Mouse (Mus musculus): ENCODE results near the gene Gosr2. TPM values are rescaled to one million over a fixed set of nuclear protein-coding genes. Genes with fewer than 3 reads are reported as not detected.
"Not testable (repeated sequence)": the region's sequence is repeated elsewhere in the genome, so short reads cannot be mapped to it uniquely, and the experiment has no call there.

The Gosr2 gene
- polyA plus RNA-seq, 1 experiment from 2014 or later, result 76.3 TPM

GRCm38 (mm10) chr11:103683667-103684334 lies 13.9 kb downstream of the Gosr2 start:
- no peak overlapping the region for H3K9ac ChIP-seq (replicated peaks; ENCODE audit: low read depth, low read length)
- H3K27ac ChIP-seq (ENCODE audit: low read depth, low read length), result no peak overlapping the region
- ATAC-seq (ENCODE audit: low read depth), result no peak
- WGBS, result 90% methylated on average over 11 of the region's 11 CpGs
- no peak overlapping the region for H3K4me2 ChIP-seq (ENCODE audit: low read depth, low read length)
- no peak overlapping the region for H3K4me3 ChIP-seq (ENCODE audit: low read depth, low read length)
- peaks cover 71% of the 10 kb centered on the region for H3K36me3 ChIP-seq (ENCODE audit: control insufficient read depth, insufficient read depth, low read length)
- H3K9me3 ChIP-seq (ENCODE audit: control insufficient read depth, low read length), result no peaks in the 10 kb centered on the region
- H3K4me1 ChIP-seq (ENCODE audit: control insufficient read depth, insufficient read depth, low read length), result no peaks in the 10 kb centered on the region
- H3K27me3 ChIP-seq (ENCODE audit: control insufficient read depth, insufficient read depth, low read length), result no peaks in the 10 kb centered on the region

- 36% methylated on average over 2 of the region's 2 CpGs for WGBS
- ATAC-seq (ENCODE audit: low read depth), result not testable (repeated sequence)
Observed at GRCm38 (mm10) chr11:103677042-103677441, 20.7 kb downstream of the Gosr2 start.

DNA sequence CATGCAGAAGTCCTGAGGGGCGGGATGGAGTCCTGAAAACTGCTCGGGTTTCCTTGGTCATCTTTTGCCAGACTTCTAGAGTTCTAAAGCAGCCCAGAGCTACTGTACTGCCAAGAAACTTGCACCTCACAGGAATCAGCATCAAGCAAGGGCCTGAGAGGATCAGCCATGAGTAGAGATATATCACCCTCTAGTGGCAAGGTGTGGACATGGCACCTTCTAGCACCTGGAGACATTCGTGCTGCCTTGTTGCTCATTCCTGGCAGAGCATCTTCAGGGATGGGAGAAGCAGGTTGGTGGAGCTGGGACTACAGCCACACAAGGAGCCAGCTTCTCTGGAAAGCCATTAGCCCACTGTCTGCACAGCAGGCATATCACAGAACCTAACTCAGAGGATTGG lies 22.1 kb downstream of the Gosr2 start:
- H3K9ac ChIP-seq (replicated peaks; ENCODE audit: low read depth, low read length), result no peak overlapping the region
- H3K4me2 ChIP-seq (ENCODE audit: low read depth, low read length), result no peak overlapping the region
- no peaks in the 10 kb centered on the region for H3K4me1 ChIP-seq (ENCODE audit: control insufficient read depth, insufficient read depth, low read length)
- ATAC-seq (ENCODE audit: low read depth), result no peak
- no peaks in the 10 kb centered on the region for H3K9me3 ChIP-seq (ENCODE audit: control insufficient read depth, low read length)
- H3K27ac ChIP-seq (ENCODE audit: low read depth, low read length), result no peak overlapping the region
- WGBS, result 49% methylated on average over 3 of the region's 3 CpGs
- H3K27me3 ChIP-seq (ENCODE audit: control insufficient read depth, insufficient read depth, low read length), result no peaks in the 10 kb centered on the region
- peaks cover 27% of the 10 kb centered on the region for H3K36me3 ChIP-seq (ENCODE audit: control insufficient read depth, insufficient read depth, low read length)
- H3K4me3 ChIP-seq (ENCODE audit: low read depth, low read length), result no peak overlapping the region

More at GRCm38 (mm10) chr11:103677042-103677441, 20.7 kb downstream of the Gosr2 start:
- H3K4me1 ChIP-seq (ENCODE audit: control insufficient read depth, insufficient read depth, low read length); H3K9me3 ChIP-seq (ENCODE audit: control insufficient read depth, low read length); H3K9ac ChIP-seq (replicated peaks; ENCODE audit: low read depth, low read length); H3K27ac ChIP-seq (ENCODE audit: low read depth, low read length); H3K4me2 ChIP-seq (ENCODE audit: low read depth, low read length); H3K4me3 ChIP-seq (ENCODE audit: low read depth, low read length); H3K27me3 ChIP-seq (ENCODE audit: control insufficient read depth, insufficient read depth, low read length): not testable (repeated sequence)
- peaks cover 41% of the 10 kb centered on the region for H3K36me3 ChIP-seq (ENCODE audit: control insufficient read depth, insufficient read depth, low read length)

DNA sequence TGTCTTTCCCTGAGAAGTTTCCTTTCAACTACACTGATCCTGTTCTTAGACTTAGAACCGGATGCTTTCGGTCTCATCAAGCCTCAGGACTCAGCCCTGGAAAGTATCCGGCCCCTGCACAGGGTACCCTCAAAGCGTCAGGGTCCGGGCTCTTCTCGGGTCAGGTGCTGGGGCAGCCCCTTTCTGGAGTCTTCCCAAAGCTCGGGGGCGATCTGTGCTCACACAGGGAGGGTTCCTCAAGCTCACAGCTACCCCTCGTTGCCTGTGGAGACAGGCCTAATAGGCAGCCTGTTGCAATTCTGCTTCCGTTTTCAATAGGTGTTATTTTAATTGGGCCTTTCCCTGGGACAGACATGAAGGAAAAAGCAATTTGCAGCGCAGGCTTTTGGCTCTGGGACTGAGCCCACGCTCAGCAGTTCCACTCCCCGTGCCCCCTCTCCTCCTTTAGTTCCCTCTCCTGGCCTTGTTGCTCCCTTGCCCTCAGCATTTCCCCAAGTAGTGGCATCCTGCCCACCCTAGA lies 30.7 kb downstream of the Gosr2 start:
- Histone ChIP-seq H3K9ac (replicated peaks; ENCODE audit: low read depth, low read length) (no peak overlapping the region), H3K9me3 (ENCODE audit: control insufficient read depth, low read length) (no peaks in the 10 kb centered on the region), H3K27ac (ENCODE audit: low read depth, low read length) (no peak overlapping the region), H3K27me3 (ENCODE audit: control insufficient read depth, insufficient read depth, low read length) (no peaks in the 10 kb centered on the region), H3K36me3 (ENCODE audit: control insufficient read depth, insufficient read depth, low read length) (no peaks in the 10 kb centered on the region), H3K4me1 (ENCODE audit: control insufficient read depth, insufficient read depth, low read length) (0 out of 2 replicates have a peak, but pooled peaks cover 9% of the 10 kb centered on the region), H3K4me2 (ENCODE audit: low read depth, low read length) (no peak overlapping the region), H3K4me3 (ENCODE audit: low read depth, low read length) (no peak overlapping the region)
- no peak for ATAC-seq (ENCODE audit: low read depth)
- 56% methylated on average over 13 of the region's 13 CpGs for WGBS

- Histone ChIP-seq H3K4me1 (ENCODE audit: control insufficient read depth, insufficient read depth, low read length) (0 out of 2 replicates have a peak, but pooled peaks cover 9% of the 10 kb centered on the region), H3K9me3 (ENCODE audit: control insufficient read depth, low read length) (no peaks in the 10 kb centered on the region), H3K36me3 (ENCODE audit: control insufficient read depth, insufficient read depth, low read length) (no peaks in the 10 kb centered on the region), H3K4me3 (ENCODE audit: low read depth, low read length) (no peak overlapping the region), H3K9ac (replicated peaks; ENCODE audit: low read depth, low read length) (no peak overlapping the region), H3K27ac (ENCODE audit: low read depth, low read length) (no peak overlapping the region), H3K27me3 (ENCODE audit: control insufficient read depth, insufficient read depth, low read length) (no peaks in the 10 kb centered on the region), H3K4me2 (ENCODE audit: low read depth, low read length) (no peak overlapping the region)
- WGBS, result 33% methylated on average over 10 of the region's 10 CpGs
- ATAC-seq (ENCODE audit: low read depth), result peak; percentile 79
Observed at GRCm38 (mm10) chr11:103666181-103666906, 31.4 kb downstream of the Gosr2 start.

- H3K9me3 ChIP-seq (ENCODE audit: control insufficient read depth, low read length), result no peaks in the 10 kb centered on the region
Observed at GRCm38 (mm10) chr11:103665695-103666094, 32.0 kb downstream of the Gosr2 start.

GRCm38 (mm10) chr11:103663119-103663518 lies 34.6 kb downstream of the Gosr2 start:
- 87% methylated on average over 8 of the region's 8 CpGs for whole genome bisulfite sequencing
- Histone ChIP-seq H3K9me3 (ENCODE audit: control insufficient read depth, low read length) (no peaks in the 10 kb centered on the region), H3K27me3 (ENCODE audit: control insufficient read depth, insufficient read depth, low read length) (no peaks in the 10 kb centered on the region), H3K9ac (replicated peaks; ENCODE audit: low read depth, low read length) (no peak overlapping the region), H3K4me3 (ENCODE audit: low read depth, low read length) (no peak overlapping the region), H3K4me2 (ENCODE audit: low read depth, low read length) (no peak overlapping the region), H3K27ac (ENCODE audit: low read depth, low read length) (no peak overlapping the region), H3K4me1 (ENCODE audit: control insufficient read depth, insufficient read depth, low read length) (0 out of 2 replicates have a peak, but pooled peaks cover 9% of the 10 kb centered on the region), H3K36me3 (ENCODE audit: control insufficient read depth, insufficient read depth, low read length) (no peaks in the 10 kb centered on the region)
- ATAC-seq (ENCODE audit: low read depth), result no peak

More at GRCm38 (mm10) chr11:103665695-103666094, 32.0 kb downstream of the Gosr2 start:
- ATAC-seq (ENCODE audit: low read depth), result no peak
- Histone ChIP-seq H3K27ac (ENCODE audit: low read depth, low read length) (no peak overlapping the region), H3K4me3 (ENCODE audit: low read depth, low read length) (no peak overlapping the region), H3K27me3 (ENCODE audit: control insufficient read depth, insufficient read depth, low read length) (no peaks in the 10 kb centered on the region), H3K36me3 (ENCODE audit: control insufficient read depth, insufficient read depth, low read length) (no peaks in the 10 kb centered on the region), H3K9ac (replicated peaks; ENCODE audit: low read depth, low read length) (no peak overlapping the region; the same call in 1 of the 2 replicates), H3K4me2 (ENCODE audit: low read depth, low read length) (no peak overlapping the region), H3K4me1 (ENCODE audit: control insufficient read depth, insufficient read depth, low read length) (0 out of 2 replicates have a peak, but pooled peaks cover 9% of the 10 kb centered on the region)
- 77% methylated on average over 1 of the region's 1 CpGs for WGBS

GRCm38 (mm10) chr11:103662546-103662945 lies 35.2 kb downstream of the Gosr2 start:
- H3K4me3 ChIP-seq (ENCODE audit: low read depth, low read length), result no peak overlapping the region
- H3K9me3 ChIP-seq (ENCODE audit: control insufficient read depth, low read length), result no peaks in the 10 kb centered on the region
- H3K36me3 ChIP-seq (ENCODE audit: control insufficient read depth, insufficient read depth, low read length), result no peaks in the 10 kb centered on the region
- no peak overlapping the region for H3K27ac ChIP-seq (ENCODE audit: low read depth, low read length)
- no peak for ATAC-seq (ENCODE audit: low read depth)
- 0 out of 2 replicates have a peak, but pooled peaks cover 9% of the 10 kb centered on the region for H3K4me1 ChIP-seq (ENCODE audit: control insufficient read depth, insufficient read depth, low read length)
- 81% methylated on average over 5 of the region's 5 CpGs for WGBS
- no peak overlapping the region for H3K9ac ChIP-seq (replicated peaks; ENCODE audit: low read depth, low read length)
- H3K27me3 ChIP-seq (ENCODE audit: control insufficient read depth, insufficient read depth, low read length), result no peaks in the 10 kb centered on the region
- H3K4me2 ChIP-seq (ENCODE audit: low read depth, low read length), result no peak overlapping the region

DNA sequence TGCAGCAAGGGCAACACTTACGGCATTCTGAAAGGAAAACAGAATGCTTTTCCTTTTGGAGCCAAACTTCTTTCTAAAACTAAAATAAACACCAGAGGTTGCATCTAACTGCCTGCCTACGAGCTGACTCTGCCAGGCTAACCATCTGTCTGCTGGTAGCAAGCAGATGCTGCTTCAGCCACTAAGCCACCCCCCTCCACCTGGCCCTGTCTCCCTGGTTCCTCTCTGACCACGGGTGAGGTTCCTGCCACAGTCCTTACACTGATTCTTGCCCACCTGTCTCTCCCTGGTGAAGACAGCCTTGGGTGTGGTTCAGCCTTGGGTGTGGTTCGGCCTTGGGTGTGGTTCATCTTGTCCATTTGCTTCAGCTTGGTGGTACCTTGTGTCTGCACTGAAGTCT lies 35.8 kb downstream of the Gosr2 start:
- WGBS, result 57% methylated on average over 4 of the region's 4 CpGs
- Histone ChIP-seq H3K36me3 (ENCODE audit: control insufficient read depth, insufficient read depth, low read length) (no peaks in the 10 kb centered on the region), H3K4me3 (ENCODE audit: low read depth, low read length) (no peak overlapping the region), H3K9ac (replicated peaks; ENCODE audit: low read depth, low read length) (no peak overlapping the region), H3K27ac (ENCODE audit: low read depth, low read length) (no peak overlapping the region), H3K4me1 (ENCODE audit: control insufficient read depth, insufficient read depth, low read length) (0 out of 2 replicates have a peak, but pooled peaks cover 7% of the 10 kb centered on the region), H3K4me2 (ENCODE audit: low read depth, low read length) (no peak overlapping the region), H3K27me3 (ENCODE audit: control insufficient read depth, insufficient read depth, low read length) (no peaks in the 10 kb centered on the region), H3K9me3 (ENCODE audit: control insufficient read depth, low read length) (no peaks in the 10 kb centered on the region)
- ATAC-seq (ENCODE audit: low read depth), result no peak

Measured in neural tube, embryonic 14.5 days (tissue).